Mouse (Mus musculus): ENCODE measurements around the gene Xpo4.

Xpo4 gene

GRCm38 (mm10) chr14:57534961-57535360 is 130.3 kb downstream of the Xpo4 start:
- DNase-seq = peak; percentile 18 to 52

GRCm38 (mm10) chr14:57534346-57534745 is 130.9 kb downstream of the Xpo4 start:
- no peak for DNase-seq

- DNase-seq = no peak
Observed at GRCm38 (mm10) chr14:57533841-57534240, 131.4 kb downstream of the Xpo4 start.

- DNase-seq = peak; percentile 61 to 72
Observed at GRCm38 (mm10) chr14:57533214-57533613, 132.0 kb downstream of the Xpo4 start.

GRCm38 (mm10) chr14:57532577-57532976 is 132.7 kb downstream of the Xpo4 start:
- no peak for DNase-seq

- DNase-seq = no peak
Observed at GRCm38 (mm10) chr14:57529786-57530515, 135.3 kb downstream of the Xpo4 start.

GRCm38 (mm10) chr14:57529086-57529785 is 136.0 kb downstream of the Xpo4 start:
- DNase-seq = no peak

- DNase-seq = no peak
Observed at GRCm38 (mm10) chr14:57527598-57527997, 137.6 kb downstream of the Xpo4 start.
